Mouse (Mus musculus): ENCODE data around the gene Celf5. TPM values are rescaled to one million over a fixed set of nuclear protein-coding genes. Genes with fewer than 3 reads are reported as not detected.

The Celf5 gene
- polyA plus RNA-seq, 1 experiment from 2014 or later = 0.30 TPM

GRCm38 (mm10) chr10:81507691-81508489, 25.4 kb upstream of the Celf5 start:
- TF ChIP-seq CTCF (IDR thresholded peaks at IDR 0.05; ENCODE audit: low read depth) = no peak
- ATAC-seq (replicated peaks; ENCODE audit: low FRiP score, low read depth) (no peak), DNase-seq (ENCODE audit: low spot score) (no peak)
- H3K36me3 ChIP-seq (ENCODE audit: insufficient read depth, low read length) = no peaks in the 10 kb centered on the region
- 73% methylated on average over 13 of the region's 13 CpGs for WGBS
- H3K9ac ChIP-seq (ENCODE audit: low read depth, low read length) = no peak overlapping the region
- no peak overlapping the region for H3K4me2 ChIP-seq (ENCODE audit: low read length)
- no peaks in the 10 kb centered on the region for H3K4me1 ChIP-seq (replicated peaks; ENCODE audit: insufficient read depth, low read length)
- H3K27ac ChIP-seq = no peak overlapping the region
- H3K27me3 ChIP-seq (ENCODE audit: insufficient read depth, low read length) = no peaks in the 10 kb centered on the region
- no peak overlapping the region for H3K4me3 ChIP-seq (replicated peaks; ENCODE audit: low read depth, low read length)
- no peaks in the 10 kb centered on the region for H3K9me3 ChIP-seq (replicated peaks; ENCODE audit: low read length)

- no peak overlapping the region for H3K4me3 ChIP-seq (replicated peaks; ENCODE audit: low read depth, low read length)
- WGBS = 23% methylated on average over 6 of the region's 6 CpGs
- H3K27me3 ChIP-seq (ENCODE audit: insufficient read depth, low read length) = no peaks in the 10 kb centered on the region
- H3K9ac ChIP-seq (ENCODE audit: low read depth, low read length) = no peak overlapping the region
- H3K4me2 ChIP-seq (ENCODE audit: low read length) = no peak overlapping the region
- H3K4me1 ChIP-seq (replicated peaks; ENCODE audit: insufficient read depth, low read length) = no peaks in the 10 kb centered on the region
- no peak for ATAC-seq (replicated peaks; ENCODE audit: low FRiP score, low read depth)
- no peak for DNase-seq (ENCODE audit: low spot score)
- no peaks in the 10 kb centered on the region for H3K9me3 ChIP-seq (replicated peaks; ENCODE audit: low read length)
- no peak for TF ChIP-seq CTCF (IDR thresholded peaks at IDR 0.05; ENCODE audit: low read depth)
- H3K27ac ChIP-seq = no peak overlapping the region
- no peaks in the 10 kb centered on the region for H3K36me3 ChIP-seq (ENCODE audit: insufficient read depth, low read length)
Measured at GRCm38 (mm10) chr10:81507095-81507494, 24.6 kb upstream of the Celf5 start.

- Histone ChIP-seq H3K27ac (no peak overlapping the region), H3K9me3 (replicated peaks; ENCODE audit: low read length) (no peaks in the 10 kb centered on the region), H3K9ac (ENCODE audit: low read depth, low read length) (no peak overlapping the region), H3K4me2 (ENCODE audit: low read length) (no peak overlapping the region), H3K4me1 (replicated peaks; ENCODE audit: insufficient read depth, low read length) (no peaks in the 10 kb centered on the region), H3K4me3 (replicated peaks; ENCODE audit: low read depth, low read length) (no peak overlapping the region), H3K27me3 (ENCODE audit: insufficient read depth, low read length) (no peaks in the 10 kb centered on the region), H3K36me3 (ENCODE audit: insufficient read depth, low read length) (no peaks in the 10 kb centered on the region)
- DNase-seq (ENCODE audit: low spot score) = no peak
- TF ChIP-seq CTCF (IDR thresholded peaks at IDR 0.05; ENCODE audit: low read depth) = no peak
- no peak for ATAC-seq (replicated peaks; ENCODE audit: low FRiP score, low read depth)
- WGBS = 73% methylated on average over 14 of the region's 15 CpGs
Measured at GRCm38 (mm10) chr10:81505016-81505664, 22.6 kb upstream of the Celf5 start.

- Histone ChIP-seq H3K9ac (ENCODE audit: low read depth, low read length) (no peak overlapping the region), H3K27ac (no peak overlapping the region), H3K36me3 (ENCODE audit: insufficient read depth, low read length) (no peaks in the 10 kb centered on the region), H3K4me1 (replicated peaks; ENCODE audit: insufficient read depth, low read length) (no peaks in the 10 kb centered on the region), H3K27me3 (ENCODE audit: insufficient read depth, low read length) (no peaks in the 10 kb centered on the region), H3K4me2 (ENCODE audit: low read length) (peak overlapping the region; percentile 65), H3K4me3 (replicated peaks; ENCODE audit: low read depth, low read length) (peak overlapping the region; percentile 23; the same call in 1 of the 2 replicates), H3K9me3 (replicated peaks; ENCODE audit: low read length) (no peaks in the 10 kb centered on the region)
- ATAC-seq (replicated peaks; ENCODE audit: low FRiP score, low read depth) (0 out of 2 replicates have a peak, but pooled peaks have one; percentile 6), DNase-seq (ENCODE audit: low spot score) (peak; percentile 71)
- 12% methylated on average over 36 of the region's 36 CpGs for WGBS
- TF ChIP-seq CTCF (IDR thresholded peaks at IDR 0.05; ENCODE audit: low read depth) = peak; percentile 98
Measured at GRCm38 (mm10) chr10:81502658-81503057, 20.1 kb upstream of the Celf5 start.

- Histone ChIP-seq H3K9me3 (replicated peaks; ENCODE audit: low read length) (no peaks in the 10 kb centered on the region), H3K27me3 (ENCODE audit: insufficient read depth, low read length) (no peaks in the 10 kb centered on the region), H3K4me1 (replicated peaks; ENCODE audit: insufficient read depth, low read length) (no peaks in the 10 kb centered on the region; the same call in 1 of the 2 replicates), H3K27ac (no peak overlapping the region), H3K36me3 (ENCODE audit: insufficient read depth, low read length) (no peaks in the 10 kb centered on the region), H3K4me3 (replicated peaks; ENCODE audit: low read depth, low read length) (no peak overlapping the region), H3K4me2 (ENCODE audit: low read length) (no peak overlapping the region), H3K9ac (ENCODE audit: low read depth, low read length) (no peak overlapping the region)
- DNase-seq (ENCODE audit: low spot score) = no peak
- no peak for TF ChIP-seq CTCF (IDR thresholded peaks at IDR 0.05; ENCODE audit: low read depth)
- 87% methylated on average over 5 of the region's 5 CpGs for WGBS
- ATAC-seq (replicated peaks; ENCODE audit: low FRiP score, low read depth) = no peak
Measured at GRCm38 (mm10) chr10:81501863-81502262, 19.4 kb upstream of the Celf5 start.

- Histone ChIP-seq H3K27me3 (ENCODE audit: insufficient read depth, low read length) (no peaks in the 10 kb centered on the region), H3K4me2 (ENCODE audit: low read length) (no peak within 1 kb of the TSS), H3K27ac (no peak within 1 kb of the TSS; the same call in 1 of the 2 replicates), H3K4me1 (replicated peaks; ENCODE audit: insufficient read depth, low read length) (peaks cover 6% of the 10 kb centered on the region; the same call in 1 of the 2 replicates), H3K9ac (ENCODE audit: low read depth, low read length) (no peak within 1 kb of the TSS), H3K4me3 (replicated peaks; ENCODE audit: low read depth, low read length) (no peak within 1 kb of the TSS), H3K36me3 (ENCODE audit: insufficient read depth, low read length) (no peaks in the 10 kb centered on the region), H3K9me3 (replicated peaks; ENCODE audit: low read length) (no peaks in the 10 kb centered on the region)
- no peak for TF ChIP-seq CTCF (IDR thresholded peaks at IDR 0.05; ENCODE audit: low read depth)
- no peak for DNase-seq (ENCODE audit: low spot score)
- 89% methylated on average over 3 of the region's 3 CpGs for WGBS
- no peak for ATAC-seq (replicated peaks; ENCODE audit: low FRiP score, low read depth)
Measured at GRCm38 (mm10) chr10:81500032-81500431, 17.5 kb upstream of the Celf5 start, which contains the start of gene S1pr4. Gene S1pr4, minus strand, starts transcription at chr10:81500132.
